Mouse (Mus musculus): ENCODE measurements around the gene Mbd5. TPM values are rescaled to one million over a fixed set of nuclear protein-coding genes. Genes with fewer than 3 reads are reported as not detected.

The Mbd5 gene
- polyA plus RNA-seq, 1 experiment from 2014 or later = 18.1 TPM

GRCm38 (mm10) chr2:49372586-49372985, 423.3 kb downstream of the Mbd5 start:
- no peak overlapping the region for H3K4me3 ChIP-seq
- no peak overlapping the region for H3K4me2 ChIP-seq
- no peaks in the 10 kb centered on the region for H3K36me3 ChIP-seq
- H3K9ac ChIP-seq = no peak overlapping the region
- H3K27me3 ChIP-seq = no peaks in the 10 kb centered on the region
- no peaks in the 10 kb centered on the region for H3K9me3 ChIP-seq (replicated peaks)
- H3K4me1 ChIP-seq (replicated peaks) = peaks cover 10% of the 10 kb centered on the region
- WGBS = 21% methylated on average over 3 of the region's 3 CpGs
- peak; percentile 62 for ATAC-seq (replicated peaks; ENCODE audit: insufficient number of reproducible peaks, insufficient read depth, low FRiP score, low read depth)
- peak overlapping the region; percentile 33 for H3K27ac ChIP-seq

Other genes with a start within 250 kb of the Mbd5 start
- gene Acvr2a, start 135.4 kb upstream of the Mbd5 start, polyA plus RNA-seq (2015; fragmentation: Nextera tagmentation; extraction: Ambion mirVana) = 8.9 and 10.3 TPM in 2 replicates
- gene Orc4, start 769 bp downstream of the Mbd5 start, polyA plus RNA-seq (2015; fragmentation: Nextera tagmentation; extraction: Ambion mirVana) = 71.7 and 73.9 TPM in 2 replicates

All from heart, embryonic 15.5 days (tissue).